Mouse (Mus musculus): ENCODE data around the gene Tmem114. TPM values are rescaled to one million over a fixed set of nuclear protein-coding genes. Genes with fewer than 3 reads are reported as not detected.

Tmem114 gene
- polyA plus RNA-seq (2016; fragmentation: Nextera tagmentation; extraction: Ambion mirVana), result 0.14 TPM in 1 of 2 replicates, not detected in the other

DNA sequence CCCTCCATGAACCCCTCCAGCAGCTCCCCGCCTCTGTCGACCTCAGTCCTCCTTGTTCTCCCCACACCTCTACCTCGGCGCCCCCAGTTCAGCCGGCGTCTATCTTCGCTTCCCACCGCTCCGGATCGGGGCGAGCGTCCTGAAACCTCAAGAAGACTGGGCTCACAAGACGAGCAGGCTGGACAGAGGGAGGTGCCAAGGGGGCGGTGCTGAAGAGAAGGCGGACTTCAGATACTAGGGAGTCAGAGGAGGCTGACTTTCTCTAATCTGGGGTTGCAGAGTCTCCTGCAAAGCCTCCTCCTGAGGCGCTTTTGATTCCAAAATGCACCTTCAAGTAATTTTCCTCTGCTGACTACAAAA is at the start of gene Tmem114:
Tmem114 (minus strand) TSS at position 166 of the 360 bp plus-strand sequence.
- WGBS, result 1% methylated on average over 16 of the region's 16 CpGs

DNA sequence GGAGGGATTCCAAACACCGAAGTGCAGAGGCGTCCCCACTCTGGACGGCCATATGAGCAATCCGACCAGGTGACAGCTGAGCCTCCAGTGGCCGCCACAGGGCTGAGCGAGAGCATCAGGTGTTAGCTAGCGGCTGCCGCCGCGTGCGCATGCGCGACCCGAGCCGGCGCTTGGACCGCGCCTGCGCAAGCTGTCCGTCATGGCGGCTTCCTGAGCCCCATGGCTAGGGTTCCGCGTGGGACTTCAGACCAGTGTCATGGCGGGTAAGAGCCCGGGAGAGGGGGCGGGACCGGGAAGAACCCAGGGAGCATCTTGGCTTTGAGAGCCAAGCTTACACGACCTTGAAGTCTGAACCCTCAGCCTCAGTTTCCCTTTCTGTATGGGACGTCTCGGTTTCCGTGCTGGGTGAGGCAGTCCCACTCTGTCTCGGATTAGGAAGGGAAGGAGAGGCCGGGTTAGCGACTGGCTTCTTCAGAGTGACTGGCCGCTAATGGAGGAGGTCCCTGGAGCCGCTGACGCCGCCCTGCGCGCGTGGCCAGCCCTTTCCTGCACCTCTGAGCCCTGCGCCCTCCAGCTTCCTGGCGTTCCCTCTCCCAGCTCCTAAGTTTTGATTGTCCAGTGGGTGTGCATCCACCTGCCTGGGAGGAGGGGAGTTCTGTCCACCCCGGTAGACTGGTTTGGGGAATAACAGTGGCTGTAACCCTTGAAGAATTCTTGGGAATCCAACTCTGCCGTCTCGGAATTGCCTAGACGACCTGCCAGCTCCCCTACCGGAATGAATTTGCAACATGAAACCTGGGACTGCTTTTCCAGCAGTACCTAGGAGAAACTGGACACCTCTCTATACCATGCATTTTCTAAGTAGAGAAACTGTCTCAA is 45.9 kb upstream of the Tmem114 start, which contains the start of gene Mettl22:
Mettl22 (plus strand) TSS at position 186 of the 879 bp plus-strand sequence.
- Histone ChIP-seq H3K4me3 (peak within 1 kb of the TSS; percentile 87), H3K36me3 (replicated peaks) (peaks cover 11% of the 10 kb centered on the region), H3K27ac (peak within 1 kb of the TSS; percentile 95), H3K27me3 (ENCODE audit: poor library complexity, severe bottlenecking) (no peaks in the 10 kb centered on the region; the same call in 1 of the 2 replicates), H3K4me1 (peaks cover 20% of the 10 kb centered on the region), H3K9me3 (no peaks in the 10 kb centered on the region)
- WGBS, result 1% methylated on average over 48 of the region's 48 CpGs
- peak; percentile 91 for DNase-seq (ENCODE audit: extremely low spot score, low spot score)

More for the DNA sequence above, at the start of gene Tmem114:
- no peaks in the 10 kb centered on the region for H3K36me3 ChIP-seq (replicated peaks)
- H3K4me1 ChIP-seq, result peaks cover 12% of the 10 kb centered on the region
- H3K4me3 ChIP-seq, result peak within 1 kb of the TSS; percentile 43
- peaks cover 65% of the 10 kb centered on the region for H3K27me3 ChIP-seq (ENCODE audit: poor library complexity, severe bottlenecking)
- no peaks in the 10 kb centered on the region for H3K9me3 ChIP-seq
- DNase-seq (ENCODE audit: extremely low spot score, low spot score), result no peak
- H3K27ac ChIP-seq, result no peak within 1 kb of the TSS

DNA sequence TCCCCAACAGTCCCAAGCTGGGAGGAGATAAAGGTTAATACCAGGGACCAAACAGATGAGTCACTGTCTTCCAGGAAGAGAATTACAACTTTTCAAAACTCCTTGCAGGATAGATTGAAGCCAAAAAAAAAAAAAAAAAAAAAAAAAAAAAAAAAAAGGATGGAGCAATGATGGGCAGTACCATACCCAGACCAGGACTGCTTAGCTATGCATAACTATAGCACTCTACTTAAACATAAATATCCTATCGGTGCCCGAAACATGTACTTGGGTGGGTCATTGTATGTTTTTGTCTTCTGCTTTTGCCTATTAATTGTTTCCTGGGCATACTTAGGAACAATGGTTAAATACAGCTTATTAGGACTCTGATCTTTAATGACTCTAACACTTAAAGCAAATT is 45.2 kb upstream of the Tmem114 start:
- Histone ChIP-seq H3K36me3 (replicated peaks) (peaks cover 7% of the 10 kb centered on the region), H3K9me3 (no peaks in the 10 kb centered on the region), H3K27me3 (ENCODE audit: poor library complexity, severe bottlenecking) (no peaks in the 10 kb centered on the region; the same call in 1 of the 2 replicates), H3K27ac (no peak overlapping the region), H3K4me3 (peak overlapping the region; percentile 87), H3K4me1 (peaks cover 20% of the 10 kb centered on the region)
- no peak for DNase-seq (ENCODE audit: extremely low spot score, low spot score)
- 76% methylated on average over 2 of the region's 2 CpGs for WGBS

DNA sequence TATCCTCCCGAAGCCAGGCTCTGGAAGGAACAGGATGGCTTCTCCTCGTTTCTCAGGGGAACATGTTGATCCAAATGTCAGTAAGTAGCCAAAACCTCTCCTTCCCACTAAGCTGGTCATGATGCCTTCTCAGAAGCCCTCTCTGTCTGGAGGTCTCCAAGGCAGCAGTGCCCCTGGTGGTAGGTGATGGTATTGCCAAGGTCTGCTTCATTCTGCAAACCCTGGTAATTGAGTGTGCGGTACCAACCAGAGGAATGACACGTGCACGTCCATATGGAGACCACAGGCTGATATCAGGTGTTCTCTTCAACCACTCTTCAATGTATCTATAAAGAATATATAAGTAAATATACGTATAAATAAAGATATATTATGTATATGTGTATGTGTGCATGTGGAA is 34.2 kb upstream of the Tmem114 start:
- Histone ChIP-seq H3K36me3 (replicated peaks) (no peaks in the 10 kb centered on the region), H3K4me3 (no peak overlapping the region), H3K27ac (no peak overlapping the region), H3K9me3 (no peaks in the 10 kb centered on the region), H3K4me1 (peaks cover 6% of the 10 kb centered on the region), H3K27me3 (ENCODE audit: poor library complexity, severe bottlenecking) (no peaks in the 10 kb centered on the region)
- WGBS, result 41% methylated on average over 6 of the region's 6 CpGs
- peak; percentile 68 for DNase-seq (ENCODE audit: extremely low spot score, low spot score)

- 92% methylated on average over 4 of the region's 4 CpGs for WGBS
These were observed 33.5 kb upstream of the Tmem114 start for GRCm38 (mm10) chr16:8458391-8458790.

DNA sequence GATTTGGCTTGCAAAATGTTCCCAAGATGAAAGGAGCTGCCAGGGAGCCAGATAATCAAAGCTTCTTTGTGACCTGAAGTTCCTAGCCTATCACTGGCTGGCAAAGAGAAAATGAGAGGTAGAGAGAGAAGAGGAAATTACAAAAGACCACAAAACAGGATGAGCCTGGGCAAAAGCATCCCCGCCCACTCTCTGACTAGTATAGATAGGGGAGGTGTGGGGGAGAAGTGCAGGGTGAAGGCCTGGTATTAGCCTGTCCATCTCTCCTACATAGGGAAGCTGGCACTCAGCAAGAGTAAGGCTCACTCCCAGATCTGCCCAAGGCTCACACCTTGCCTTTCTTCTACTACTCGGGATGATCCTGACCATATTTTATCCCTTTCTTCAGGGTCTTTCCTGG is 30.3 kb upstream of the Tmem114 start:
- 62% methylated on average over 2 of the region's 2 CpGs for WGBS
- no peaks in the 10 kb centered on the region for H3K27me3 ChIP-seq (ENCODE audit: poor library complexity, severe bottlenecking)
- no peaks in the 10 kb centered on the region for H3K9me3 ChIP-seq
- no peak for DNase-seq (ENCODE audit: extremely low spot score, low spot score)
- no peak overlapping the region for H3K4me3 ChIP-seq
- no peak overlapping the region for H3K27ac ChIP-seq
- H3K36me3 ChIP-seq (replicated peaks), result no peaks in the 10 kb centered on the region
- peaks cover 6% of the 10 kb centered on the region for H3K4me1 ChIP-seq

More at GRCm38 (mm10) chr16:8458391-8458790, 33.5 kb upstream of the Tmem114 start:
- Histone ChIP-seq H3K4me3 (no peak overlapping the region), H3K36me3 (replicated peaks) (no peaks in the 10 kb centered on the region), H3K27me3 (ENCODE audit: poor library complexity, severe bottlenecking) (no peaks in the 10 kb centered on the region), H3K4me1 (peaks cover 6% of the 10 kb centered on the region), H3K9me3 (no peaks in the 10 kb centered on the region), H3K27ac (no peak overlapping the region)
- DNase-seq (ENCODE audit: extremely low spot score, low spot score), result no peak

DNA sequence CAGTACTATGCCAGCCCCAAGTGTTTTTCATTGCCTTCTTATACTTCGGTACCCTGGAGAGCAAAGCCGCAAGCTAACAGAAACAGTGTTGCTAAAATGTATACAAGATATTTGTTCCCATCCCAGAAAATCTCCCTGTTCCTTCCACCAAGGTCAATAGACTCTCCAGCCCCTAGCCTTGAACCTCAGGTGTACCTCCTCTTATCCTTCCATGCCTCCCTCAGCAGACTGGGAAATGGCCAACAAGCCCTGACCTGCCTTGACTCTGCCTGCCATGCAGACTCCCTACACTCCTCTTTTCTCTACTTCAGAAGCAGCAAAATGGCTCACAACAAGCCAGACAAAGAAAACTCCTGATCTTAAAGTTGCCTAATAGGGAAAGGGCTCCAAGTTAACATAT is 28.4 kb upstream of the Tmem114 start:
- Histone ChIP-seq H3K9me3 (no peaks in the 10 kb centered on the region), H3K27ac (no peak overlapping the region), H3K27me3 (ENCODE audit: poor library complexity, severe bottlenecking) (no peaks in the 10 kb centered on the region), H3K4me3 (no peak overlapping the region), H3K36me3 (replicated peaks) (no peaks in the 10 kb centered on the region), H3K4me1 (peaks cover 6% of the 10 kb centered on the region)
- WGBS, result 98% methylated on average over 2 of the region's 2 CpGs
- no peak for DNase-seq (ENCODE audit: extremely low spot score, low spot score)

GRCm38 (mm10) chr16:8446256-8446655 is 21.3 kb upstream of the Tmem114 start:
- H3K27ac ChIP-seq, result no peak overlapping the region
- no peaks in the 10 kb centered on the region for H3K36me3 ChIP-seq (replicated peaks)
- H3K4me1 ChIP-seq, result no peaks in the 10 kb centered on the region
- H3K9me3 ChIP-seq, result 0 out of 2 replicates have a peak, but pooled peaks cover 3% of the 10 kb centered on the region
- 90% methylated on average over 6 of the region's 6 CpGs for WGBS
- DNase-seq (ENCODE audit: extremely low spot score, low spot score), result no peak
- no peak overlapping the region for H3K4me3 ChIP-seq
- H3K27me3 ChIP-seq (ENCODE audit: poor library complexity, severe bottlenecking), result no peaks in the 10 kb centered on the region

DNA sequence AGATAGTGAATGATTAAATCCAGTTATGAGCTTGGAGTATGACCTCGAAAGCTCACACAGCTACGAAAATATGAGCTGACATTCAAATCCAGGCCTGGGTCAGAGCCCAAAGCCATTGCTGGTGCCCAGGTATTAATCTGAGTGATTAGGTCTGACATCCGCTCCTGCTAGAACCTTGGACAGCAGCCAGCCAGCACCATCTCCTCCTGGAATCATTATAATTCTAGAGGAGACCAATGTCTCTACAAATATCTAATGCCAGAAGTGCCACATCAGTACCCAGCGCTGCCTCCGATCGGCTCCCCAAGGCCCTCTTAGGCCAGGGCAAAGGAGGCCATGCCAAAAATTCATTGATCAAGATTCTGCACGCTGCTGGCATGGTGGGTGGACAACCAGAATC is 20.0 kb upstream of the Tmem114 start:
- 87% methylated on average over 7 of the region's 7 CpGs for WGBS
- no peak for DNase-seq (ENCODE audit: extremely low spot score, low spot score)
- 0 out of 2 replicates have a peak, but pooled peaks cover 4% of the 10 kb centered on the region for H3K9me3 ChIP-seq
- no peak overlapping the region for H3K27ac ChIP-seq
- H3K27me3 ChIP-seq (ENCODE audit: poor library complexity, severe bottlenecking), result no peaks in the 10 kb centered on the region
- H3K36me3 ChIP-seq (replicated peaks), result no peaks in the 10 kb centered on the region
- H3K4me1 ChIP-seq, result no peaks in the 10 kb centered on the region
- H3K4me3 ChIP-seq, result no peak overlapping the region

DNA sequence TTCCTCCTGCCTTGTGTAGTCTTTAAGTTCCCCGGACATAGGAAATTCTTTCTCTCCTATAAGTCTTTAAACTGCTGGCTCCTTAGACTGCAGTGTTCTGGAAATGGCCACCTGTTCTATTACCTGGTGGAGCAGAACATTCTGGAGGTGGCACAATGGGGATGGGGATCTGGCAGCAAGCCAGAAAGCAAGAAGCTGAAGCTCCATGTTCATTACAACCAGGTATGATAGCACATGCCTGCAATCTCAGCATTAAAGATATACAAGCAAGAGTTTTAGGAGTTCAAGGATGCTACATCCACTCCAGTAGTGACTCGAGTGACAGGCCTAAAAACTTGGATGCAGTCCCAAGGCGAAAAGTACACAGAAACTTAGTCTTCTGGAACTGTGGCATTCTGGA is 7.7 kb upstream of the Tmem114 start:
- 88% methylated on average over 3 of the region's 3 CpGs for WGBS
- H3K27me3 ChIP-seq (ENCODE audit: poor library complexity, severe bottlenecking), result peaks cover 3% of the 10 kb centered on the region; the same call in 1 of the 2 replicates
- no peak overlapping the region for H3K4me3 ChIP-seq
- H3K36me3 ChIP-seq (replicated peaks), result no peaks in the 10 kb centered on the region
- H3K4me1 ChIP-seq, result no peaks in the 10 kb centered on the region
- no peak overlapping the region for H3K27ac ChIP-seq
- no peaks in the 10 kb centered on the region for H3K9me3 ChIP-seq
- DNase-seq (ENCODE audit: extremely low spot score, low spot score), result no peak

- Histone ChIP-seq H3K4me1 (peaks cover 6% of the 10 kb centered on the region), H3K27ac (no peak overlapping the region), H3K9me3 (no peaks in the 10 kb centered on the region), H3K36me3 (replicated peaks) (no peaks in the 10 kb centered on the region), H3K4me3 (no peak overlapping the region), H3K27me3 (ENCODE audit: poor library complexity, severe bottlenecking) (peaks cover 33% of the 10 kb centered on the region)
- 91% methylated on average over 4 of the region's 4 CpGs for WGBS
- no peak for DNase-seq (ENCODE audit: extremely low spot score, low spot score)
These were observed 4.6 kb upstream of the Tmem114 start for GRCm38 (mm10) chr16:8429531-8429930.

- peaks cover 12% of the 10 kb centered on the region for H3K4me1 ChIP-seq
- no peak for DNase-seq (ENCODE audit: extremely low spot score, low spot score)
- peaks cover 65% of the 10 kb centered on the region for H3K27me3 ChIP-seq (ENCODE audit: poor library complexity, severe bottlenecking)
- WGBS, result 84% methylated on average over 5 of the region's 5 CpGs
- H3K27ac ChIP-seq, result no peak overlapping the region
- H3K4me3 ChIP-seq, result no peak overlapping the region
- H3K36me3 ChIP-seq (replicated peaks), result no peaks in the 10 kb centered on the region
- no peaks in the 10 kb centered on the region for H3K9me3 ChIP-seq
These were observed 800 bp upstream of the Tmem114 start for GRCm38 (mm10) chr16:8425736-8426135.

All from forebrain, embryonic 10.5 days (tissue).